Mouse (Mus musculus) myocyte (in vitro differentiated cells): Measurements from ENCODE around the gene Tnfaip6. TPM values are rescaled to one million over a fixed set of nuclear protein-coding genes. Genes with fewer than 3 reads are reported as not detected.
A peak's percentile ranks its signal among the peaks of the same experiment; 100 is the strongest.

Experiments used
- H3K27me3 ChIP-seq: one replicate; pipeline ENCODE4 v1.6.1; 2011; ENCODE audit not compliant: control insufficient read depth, insufficient read depth, insufficient read length
- H3K36me3 ChIP-seq: one replicate; pipeline ENCODE4 v1.6.1; 2011; ENCODE audit not compliant: control insufficient read depth, insufficient read depth
- H3K4me2 ChIP-seq: one replicate; pipeline ENCODE4 v1.6.1; 2011; ENCODE audit warnings: low read depth, control low read depth
- H3K4me3 ChIP-seq: one replicate; pipeline ENCODE4 v1.5.1; 2011; ENCODE audit warnings: mild to moderate bottlenecking, control low read depth, moderate library complexity
- H3K79me2 ChIP-seq: one replicate; pipeline ENCODE4 v1.6.1; 2011; ENCODE audit not compliant: control insufficient read depth, insufficient read depth
- H3ac ChIP-seq: one replicate; pipeline ENCODE4 v1.6.1; 2011; ENCODE audit not compliant: control insufficient read depth, insufficient read length
- CEBPB ChIP-seq: IDR thresholded peaks from 2 replicates; pipeline ENCODE4 v1.6.1; 2011; ENCODE audit warnings: mild to moderate bottlenecking, moderate library complexity; ENCODE audit not compliant: poor library complexity, insufficient read depth, severe bottlenecking
- E2F4 ChIP-seq: IDR thresholded peaks from one replicate; pipeline ENCODE4 v1.6.1; 2011; ENCODE audit warnings: mild to moderate bottlenecking, control low read depth, moderate library complexity; ENCODE audit not compliant: insufficient read depth
- MAX ChIP-seq: IDR thresholded peaks from one replicate; pipeline ENCODE4 v1.6.1; 2011; ENCODE audit warnings: low read depth, mild to moderate bottlenecking, control low read depth
- MYOD1 ChIP-seq, 3 experiments: IDR thresholded peaks; one replicate each; pipeline ENCODE4 v1.6.1; 2011; ENCODE audit warnings: control low read depth in 2 of 3, low read depth in 2 of 3, mild to moderate bottlenecking in 2 of 3, moderate library complexity in 1 of 3; ENCODE audit not compliant: insufficient read length in 2 of 3, control insufficient read depth in 1 of 3
- MYOG ChIP-seq, 3 experiments: IDR thresholded peaks; one replicate each; pipeline ENCODE4 v1.6.1; 2011; ENCODE audit warnings: control low read depth in 2 of 3, low read depth in 2 of 3, mild to moderate bottlenecking in 2 of 3; ENCODE audit not compliant: insufficient read length in 2 of 3, control insufficient read depth in 1 of 3, insufficient read depth in 1 of 3
- POLR2A ChIP-seq: IDR thresholded peaks from one replicate; pipeline ENCODE4 v1.6.1; 2011; ENCODE audit warnings: low read depth, mild to moderate bottlenecking, control low read depth, moderate library complexity; ENCODE audit not compliant: insufficient read length
- POLR2AphosphoS2 ChIP-seq: IDR thresholded peaks from one replicate; pipeline ENCODE4 v1.6.1; 2011; ENCODE audit warnings: low read depth, control low read depth; ENCODE audit not compliant: insufficient read length
- REST ChIP-seq: IDR thresholded peaks from one replicate; pipeline ENCODE4 v1.6.1; 2011; ENCODE audit warnings: mild to moderate bottlenecking, control low read depth, moderate library complexity; ENCODE audit not compliant: insufficient read depth, insufficient read length
- SRF ChIP-seq: IDR thresholded peaks from one replicate; pipeline ENCODE4 v1.6.1; 2011; ENCODE audit warnings: low read depth; ENCODE audit not compliant: control insufficient read depth, insufficient read length
- TCF12 ChIP-seq: IDR thresholded peaks from one replicate; pipeline ENCODE4 v1.6.1; 2011; ENCODE audit warnings: mild to moderate bottlenecking, control low read depth; ENCODE audit not compliant: poor library complexity, insufficient read depth, severe bottlenecking
- TCF3 ChIP-seq: IDR thresholded peaks from one replicate; pipeline ENCODE4 v1.6.1; 2011; ENCODE audit warnings: low read depth, control low read depth; ENCODE audit not compliant: insufficient read length
- USF1 ChIP-seq: IDR thresholded peaks from one replicate; pipeline ENCODE4 v1.6.1; 2011; ENCODE audit warnings: low read depth, mild to moderate bottlenecking, control low read depth, moderate library complexity
- polyA plus RNA-seq: library from polyadenylated mRNA; unstranded; fragments of >200 nt; fragmentation: generic; extraction: Trizol; gene quantifications from one replicate; pipeline ENCODE4 v1.2.1, GENCODE M21; 2012; ENCODE audit warnings: missing spikeins

The Tnfaip6 gene
- polyA plus RNA-seq, 1 experiment: 0.50 TPM

- no peaks in the 10 kb centered on the region for H3K36me3 ChIP-seq
- H3K4me2 ChIP-seq: no peak overlapping the region
- H3K4me3 ChIP-seq: no peak overlapping the region
- H3K27me3 ChIP-seq: peaks cover 9% of the 10 kb centered on the region
- H3K79me2 ChIP-seq: no peaks in the 10 kb centered on the region
- no peak overlapping the region for H3ac ChIP-seq
- TF ChIP-seq POLR2A: no peak
Observed at GRCm38 (mm10) chr2:52029426-52029825, 8.4 kb upstream of the Tnfaip6 start.

GRCm38 (mm10) chr2:52031491-52031890, 6.3 kb upstream of the Tnfaip6 start:
- H3K27me3 ChIP-seq: peaks cover 9% of the 10 kb centered on the region
- TF ChIP-seq CEBPB (no peak), USF1 (no peak)
- H3K4me2 ChIP-seq: no peak overlapping the region
- H3K79me2 ChIP-seq: no peaks in the 10 kb centered on the region
- no peaks in the 10 kb centered on the region for H3K36me3 ChIP-seq
- no peak overlapping the region for H3ac ChIP-seq
- no peak overlapping the region for H3K4me3 ChIP-seq

- no peaks in the 10 kb centered on the region for H3K36me3 ChIP-seq
- H3K4me3 ChIP-seq: no peak overlapping the region
- H3K4me2 ChIP-seq: no peak overlapping the region
- no peak for TF ChIP-seq MYOG (IDR thresholded peaks at IDR 0.05; ENCODE audit: control insufficient read depth in 1 of 3, insufficient read depth in 1 of 3, insufficient read length in 2 of 3, low read depth in 2 of 3)
- no peak overlapping the region for H3ac ChIP-seq
- H3K79me2 ChIP-seq: no peaks in the 10 kb centered on the region
- peaks cover 9% of the 10 kb centered on the region for H3K27me3 ChIP-seq
Observed at GRCm38 (mm10) chr2:52034601-52035000, 3.2 kb upstream of the Tnfaip6 start.

GRCm38 (mm10) chr2:52035144-52035543, 2.7 kb upstream of the Tnfaip6 start:
- no peak overlapping the region for H3K4me3 ChIP-seq
- H3K27me3 ChIP-seq: peaks cover 9% of the 10 kb centered on the region
- no peak overlapping the region for H3K4me2 ChIP-seq
- no peaks in the 10 kb centered on the region for H3K36me3 ChIP-seq
- TF ChIP-seq CEBPB (no peak), SRF (no peak), POLR2A (no peak), TCF12 (no peak), TCF3 (no peak), MYOD1 (IDR thresholded peaks at IDR 0.05; ENCODE audit: control insufficient read depth in 1 of 3, insufficient read length in 2 of 3, low read depth in 2 of 3) (no peak), MAX (no peak), MYOG (IDR thresholded peaks at IDR 0.05; ENCODE audit: control insufficient read depth in 1 of 3, insufficient read depth in 1 of 3, insufficient read length in 2 of 3, low read depth in 2 of 3) (no peak), E2F4 (no peak), POLR2AphosphoS2 (no peak), REST (no peak), USF1 (no peak)
- no peaks in the 10 kb centered on the region for H3K79me2 ChIP-seq
- no peak overlapping the region for H3ac ChIP-seq

GRCm38 (mm10) chr2:52036929-52037595, 747 bp upstream of the Tnfaip6 start:
- Histone ChIP-seq H3K27me3 (peaks cover 9% of the 10 kb centered on the region), H3K4me2 (no peak overlapping the region), H3K4me3 (peak overlapping the region; percentile 4), H3K79me2 (no peaks in the 10 kb centered on the region), H3ac (no peak overlapping the region), H3K36me3 (no peaks in the 10 kb centered on the region)
- TF ChIP-seq POLR2A (no peak), MYOG (IDR thresholded peaks at IDR 0.05; ENCODE audit: control insufficient read depth in 1 of 3, insufficient read depth in 1 of 3, insufficient read length in 2 of 3, low read depth in 2 of 3) (no peak), MYOD1 (IDR thresholded peaks at IDR 0.05; ENCODE audit: control insufficient read depth in 1 of 3, insufficient read length in 2 of 3, low read depth in 2 of 3) (no peak), TCF3 (no peak), MAX (no peak), TCF12 (no peak), POLR2AphosphoS2 (no peak), SRF (no peak)

GRCm38 (mm10) chr2:52038558-52038957, 749 bp downstream of the Tnfaip6 start:
- no peak overlapping the region for H3K4me2 ChIP-seq
- no peak overlapping the region for H3ac ChIP-seq
- no peaks in the 10 kb centered on the region for H3K79me2 ChIP-seq
- H3K27me3 ChIP-seq: peaks cover 6% of the 10 kb centered on the region
- H3K36me3 ChIP-seq: no peaks in the 10 kb centered on the region
- TF ChIP-seq MYOG (IDR thresholded peaks at IDR 0.05; ENCODE audit: control insufficient read depth in 1 of 3, insufficient read depth in 1 of 3, insufficient read length in 2 of 3, low read depth in 2 of 3): no peak
- TF ChIP-seq POLR2AphosphoS2: no peak
- no peak for TF ChIP-seq TCF12
- peak overlapping the region; percentile 4 for H3K4me3 ChIP-seq
